Mouse (Mus musculus): ENCODE measurements around the gene Ano7.
"Not testable (repeated sequence)": the region's sequence is repeated elsewhere in the genome, so short reads cannot be mapped to it uniquely, and the experiment has no call there.

Ano7 gene

DNA sequence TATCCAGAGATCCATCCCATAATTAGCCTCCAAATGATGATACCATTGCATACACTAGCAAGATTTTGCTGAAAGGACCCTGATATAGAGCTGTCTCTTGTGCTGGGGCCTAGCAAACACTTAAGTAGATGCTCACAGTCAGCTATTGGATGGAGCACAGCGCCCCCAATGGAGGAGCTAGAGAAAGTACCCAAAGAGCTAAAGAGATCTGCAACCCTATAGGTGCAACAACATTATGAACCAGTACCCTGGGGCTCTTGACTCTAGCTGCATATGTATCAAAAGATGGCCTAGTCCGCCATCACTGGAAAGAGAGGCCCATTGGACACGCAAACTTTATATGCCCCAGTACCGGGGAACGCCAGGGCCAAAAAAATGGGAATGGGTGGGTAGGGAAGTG, 76.4 kb downstream of the Ano7 start:
- DNase-seq = not testable (repeated sequence)

DNA sequence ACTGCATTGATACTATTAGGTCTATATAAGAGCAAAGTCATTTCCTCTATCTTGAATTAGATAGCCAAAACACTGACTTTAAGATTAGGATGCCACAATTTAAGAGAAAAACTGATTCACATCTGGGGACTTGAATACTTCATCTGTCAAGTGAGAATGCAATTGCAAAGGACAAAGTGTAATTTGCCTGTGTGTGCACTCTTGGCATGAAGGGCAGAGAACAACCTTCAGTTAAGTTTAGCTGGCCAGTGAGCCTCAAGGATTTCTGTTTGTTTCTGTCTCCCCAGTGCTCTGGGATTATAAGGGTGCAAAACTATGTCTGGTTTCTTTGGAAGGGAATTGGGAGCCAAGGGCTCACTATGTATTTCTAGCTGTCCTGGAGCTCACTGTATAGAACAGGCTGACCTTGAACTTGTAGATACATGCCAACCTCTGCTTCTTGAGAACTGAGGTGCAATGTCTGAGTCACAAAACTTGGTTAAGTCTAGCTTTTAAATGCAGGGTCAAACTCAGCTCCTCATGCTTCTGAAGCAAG, 80.1 kb downstream of the Ano7 start:
- no peak for DNase-seq
